Mouse (Mus musculus) lung, adult 2 months (tissue): ENCODE results near the gene Kcna10.

Experiments used
- CTCF ChIP-seq: fragments of 200-500 bp; IDR thresholded peaks from 2 replicates; pipeline ENCODE4 v1.5.1; 2011; ENCODE audit warnings: mild to moderate bottlenecking, low read length, control low read depth; ENCODE audit not compliant: insufficient read depth
- POLR2A ChIP-seq: fragments of 200-500 bp; IDR thresholded peaks from 2 replicates; pipeline ENCODE4 v1.6.1; 2011; ENCODE audit warnings: low read depth, mild to moderate bottlenecking, control low read depth, low read length, borderline replicate concordance; ENCODE audit errors: extremely low read depth

DNA sequence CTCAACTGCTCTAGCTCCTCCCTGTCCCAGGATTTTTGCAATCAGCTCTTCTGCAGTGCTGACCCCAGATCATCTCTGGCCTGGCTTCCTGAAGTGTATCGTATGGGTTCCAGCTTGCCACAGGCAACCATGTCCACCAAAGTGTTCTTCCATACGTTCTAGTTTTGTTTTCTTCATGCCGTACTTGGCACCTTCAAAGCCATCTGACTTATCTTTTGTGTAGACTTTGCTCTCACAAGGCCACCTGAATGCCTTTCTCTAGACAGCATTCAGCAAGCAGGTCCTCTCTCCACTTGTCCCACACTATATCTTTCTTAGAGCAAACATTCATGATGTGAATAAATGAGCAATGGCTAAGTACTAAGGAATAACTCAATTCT lies 34.2 kb downstream of the Kcna10 start:
- TF ChIP-seq POLR2A (no peak), CTCF (no peak)
